Mouse (Mus musculus): Measurements from ENCODE around the gene Wwox. TPM values are rescaled to one million over a fixed set of nuclear protein-coding genes. Genes with fewer than 3 reads are reported as not detected.

Wwox gene
- polyA plus RNA-seq, 1 experiment from 2014 or later, result 12.9 TPM

- peaks cover 4% of the 10 kb centered on the region for H3K9me3 ChIP-seq (replicated peaks; ENCODE audit: control insufficient read depth, low read length)
- H3K27ac ChIP-seq (ENCODE audit: low read length), result no peak overlapping the region
- H3K27me3 ChIP-seq (ENCODE audit: control insufficient read depth, insufficient read depth, low read length), result no peaks in the 10 kb centered on the region
- H3K9ac ChIP-seq (ENCODE audit: low read length), result no peak overlapping the region
- H3K4me2 ChIP-seq (ENCODE audit: low read depth, low read length), result no peak overlapping the region
- no peaks in the 10 kb centered on the region for H3K36me3 ChIP-seq (ENCODE audit: control insufficient read depth, insufficient read depth, low read length)
- ATAC-seq (ENCODE audit: insufficient read depth, low FRiP score), result no peak
- 66% methylated on average over 5 of the region's 5 CpGs for WGBS
- no peak overlapping the region for H3K4me3 ChIP-seq (replicated peaks; ENCODE audit: low read length)
- no peaks in the 10 kb centered on the region for H3K4me1 ChIP-seq (ENCODE audit: control insufficient read depth, insufficient read depth, low read length)
Measured at GRCm38 (mm10) chr8:114594811-114595210, 155.4 kb downstream of the Wwox start.

- Histone ChIP-seq H3K9me3 (replicated peaks; ENCODE audit: control insufficient read depth, low read length) (peaks cover 4% of the 10 kb centered on the region), H3K4me3 (replicated peaks; ENCODE audit: low read length) (no peak overlapping the region), H3K4me1 (ENCODE audit: control insufficient read depth, insufficient read depth, low read length) (peaks cover 3% of the 10 kb centered on the region), H3K9ac (ENCODE audit: low read length) (no peak overlapping the region; the same call in 1 of the 2 replicates), H3K27me3 (ENCODE audit: control insufficient read depth, insufficient read depth, low read length) (no peaks in the 10 kb centered on the region), H3K4me2 (ENCODE audit: low read depth, low read length) (no peak overlapping the region), H3K36me3 (ENCODE audit: control insufficient read depth, insufficient read depth, low read length) (no peaks in the 10 kb centered on the region), H3K27ac (ENCODE audit: low read length) (no peak overlapping the region)
- 64% methylated on average over 10 of the region's 10 CpGs for WGBS
- no peak for ATAC-seq (ENCODE audit: insufficient read depth, low FRiP score)
Measured at GRCm38 (mm10) chr8:114599555-114599954, 160.1 kb downstream of the Wwox start.

- H3K4me2 ChIP-seq (ENCODE audit: low read depth, low read length), result no peak overlapping the region
- H3K9ac ChIP-seq (ENCODE audit: low read length), result no peak overlapping the region
- no peaks in the 10 kb centered on the region for H3K36me3 ChIP-seq (ENCODE audit: control insufficient read depth, insufficient read depth, low read length)
- no peak for ATAC-seq (ENCODE audit: insufficient read depth, low FRiP score)
- WGBS, result 79% methylated on average over 11 of the region's 11 CpGs
- H3K4me1 ChIP-seq (ENCODE audit: control insufficient read depth, insufficient read depth, low read length), result peaks cover 3% of the 10 kb centered on the region
- peaks cover 4% of the 10 kb centered on the region for H3K9me3 ChIP-seq (replicated peaks; ENCODE audit: control insufficient read depth, low read length)
- no peaks in the 10 kb centered on the region for H3K27me3 ChIP-seq (ENCODE audit: control insufficient read depth, insufficient read depth, low read length)
- no peak overlapping the region for H3K4me3 ChIP-seq (replicated peaks; ENCODE audit: low read length)
- no peak overlapping the region for H3K27ac ChIP-seq (ENCODE audit: low read length)
Measured at GRCm38 (mm10) chr8:114600196-114600595, 160.7 kb downstream of the Wwox start.

GRCm38 (mm10) chr8:114603046-114603445, 163.6 kb downstream of the Wwox start:
- 70% methylated on average over 3 of the region's 4 CpGs for WGBS
- Histone ChIP-seq H3K27ac (ENCODE audit: low read length) (no peak overlapping the region), H3K9me3 (replicated peaks; ENCODE audit: control insufficient read depth, low read length) (no peaks in the 10 kb centered on the region), H3K4me2 (ENCODE audit: low read depth, low read length) (no peak overlapping the region), H3K9ac (ENCODE audit: low read length) (no peak overlapping the region), H3K27me3 (ENCODE audit: control insufficient read depth, insufficient read depth, low read length) (no peaks in the 10 kb centered on the region), H3K36me3 (ENCODE audit: control insufficient read depth, insufficient read depth, low read length) (no peaks in the 10 kb centered on the region), H3K4me1 (ENCODE audit: control insufficient read depth, insufficient read depth, low read length) (peaks cover 3% of the 10 kb centered on the region), H3K4me3 (replicated peaks; ENCODE audit: low read length) (no peak overlapping the region)
- no peak for ATAC-seq (ENCODE audit: insufficient read depth, low FRiP score)

GRCm38 (mm10) chr8:114603561-114603960, 164.1 kb downstream of the Wwox start:
- H3K27me3 ChIP-seq (ENCODE audit: control insufficient read depth, insufficient read depth, low read length), result no peaks in the 10 kb centered on the region
- H3K4me3 ChIP-seq (replicated peaks; ENCODE audit: low read length), result no peak overlapping the region
- no peak for ATAC-seq (ENCODE audit: insufficient read depth, low FRiP score)
- H3K9me3 ChIP-seq (replicated peaks; ENCODE audit: control insufficient read depth, low read length), result no peaks in the 10 kb centered on the region
- H3K9ac ChIP-seq (ENCODE audit: low read length), result no peak overlapping the region
- no peak overlapping the region for H3K4me2 ChIP-seq (ENCODE audit: low read depth, low read length)
- no peak overlapping the region for H3K27ac ChIP-seq (ENCODE audit: low read length)
- H3K36me3 ChIP-seq (ENCODE audit: control insufficient read depth, insufficient read depth, low read length), result no peaks in the 10 kb centered on the region
- WGBS, result 50% methylated on average over 6 of the region's 6 CpGs
- H3K4me1 ChIP-seq (ENCODE audit: control insufficient read depth, insufficient read depth, low read length), result peaks cover 3% of the 10 kb centered on the region

- H3K27ac ChIP-seq (ENCODE audit: low read length), result no peak overlapping the region
- WGBS, result 41% methylated on average over 16 of the region's 16 CpGs
- H3K9me3 ChIP-seq (replicated peaks; ENCODE audit: control insufficient read depth, low read length), result no peaks in the 10 kb centered on the region
- H3K36me3 ChIP-seq (ENCODE audit: control insufficient read depth, insufficient read depth, low read length), result no peaks in the 10 kb centered on the region
- H3K4me1 ChIP-seq (ENCODE audit: control insufficient read depth, insufficient read depth, low read length), result peaks cover 3% of the 10 kb centered on the region
- no peak for ATAC-seq (ENCODE audit: insufficient read depth, low FRiP score)
- H3K4me2 ChIP-seq (ENCODE audit: low read depth, low read length), result no peak overlapping the region; the same call in 1 of the 2 replicates
- H3K27me3 ChIP-seq (ENCODE audit: control insufficient read depth, insufficient read depth, low read length), result no peaks in the 10 kb centered on the region
- H3K9ac ChIP-seq (ENCODE audit: low read length), result no peak overlapping the region
- no peak overlapping the region for H3K4me3 ChIP-seq (replicated peaks; ENCODE audit: low read length)
Measured at GRCm38 (mm10) chr8:114604315-114604714, 164.9 kb downstream of the Wwox start.

GRCm38 (mm10) chr8:114605651-114606050, 166.2 kb downstream of the Wwox start:
- peaks cover 3% of the 10 kb centered on the region for H3K4me1 ChIP-seq (ENCODE audit: control insufficient read depth, insufficient read depth, low read length)
- H3K36me3 ChIP-seq (ENCODE audit: control insufficient read depth, insufficient read depth, low read length), result no peaks in the 10 kb centered on the region
- 65% methylated on average over 2 of the region's 2 CpGs for WGBS
- no peak for ATAC-seq (ENCODE audit: insufficient read depth, low FRiP score)
- no peak overlapping the region for H3K4me3 ChIP-seq (replicated peaks; ENCODE audit: low read length)
- H3K27me3 ChIP-seq (ENCODE audit: control insufficient read depth, insufficient read depth, low read length), result no peaks in the 10 kb centered on the region
- no peaks in the 10 kb centered on the region for H3K9me3 ChIP-seq (replicated peaks; ENCODE audit: control insufficient read depth, low read length)
- no peak overlapping the region for H3K27ac ChIP-seq (ENCODE audit: low read length)
- no peak overlapping the region for H3K9ac ChIP-seq (ENCODE audit: low read length)
- no peak overlapping the region for H3K4me2 ChIP-seq (ENCODE audit: low read depth, low read length)

GRCm38 (mm10) chr8:114609330-114609729, 169.9 kb downstream of the Wwox start:
- no peaks in the 10 kb centered on the region for H3K4me1 ChIP-seq (ENCODE audit: control insufficient read depth, insufficient read depth, low read length)
- no peaks in the 10 kb centered on the region for H3K27me3 ChIP-seq (ENCODE audit: control insufficient read depth, insufficient read depth, low read length)
- no peaks in the 10 kb centered on the region for H3K9me3 ChIP-seq (replicated peaks; ENCODE audit: control insufficient read depth, low read length)
- H3K27ac ChIP-seq (ENCODE audit: low read length), result no peak overlapping the region
- no peak overlapping the region for H3K4me3 ChIP-seq (replicated peaks; ENCODE audit: low read length)
- ATAC-seq (ENCODE audit: insufficient read depth, low FRiP score), result no peak
- 91% methylated on average over 5 of the region's 5 CpGs for WGBS
- H3K4me2 ChIP-seq (ENCODE audit: low read depth, low read length), result no peak overlapping the region
- no peaks in the 10 kb centered on the region for H3K36me3 ChIP-seq (ENCODE audit: control insufficient read depth, insufficient read depth, low read length)
- H3K9ac ChIP-seq (ENCODE audit: low read length), result no peak overlapping the region

GRCm38 (mm10) chr8:114611075-114611474, 171.6 kb downstream of the Wwox start:
- Histone ChIP-seq H3K9ac (ENCODE audit: low read length) (no peak overlapping the region), H3K36me3 (ENCODE audit: control insufficient read depth, insufficient read depth, low read length) (no peaks in the 10 kb centered on the region), H3K4me1 (ENCODE audit: control insufficient read depth, insufficient read depth, low read length) (no peaks in the 10 kb centered on the region), H3K9me3 (replicated peaks; ENCODE audit: control insufficient read depth, low read length) (no peaks in the 10 kb centered on the region), H3K4me3 (replicated peaks; ENCODE audit: low read length) (no peak overlapping the region), H3K27me3 (ENCODE audit: control insufficient read depth, insufficient read depth, low read length) (no peaks in the 10 kb centered on the region), H3K27ac (ENCODE audit: low read length) (no peak overlapping the region), H3K4me2 (ENCODE audit: low read depth, low read length) (no peak overlapping the region)
- WGBS, result 45% methylated on average over 7 of the region's 7 CpGs
- no peak for ATAC-seq (ENCODE audit: insufficient read depth, low FRiP score)

- H3K36me3 ChIP-seq (ENCODE audit: control insufficient read depth, insufficient read depth, low read length), result no peaks in the 10 kb centered on the region
- no peak overlapping the region for H3K9ac ChIP-seq (ENCODE audit: low read length)
- WGBS, result 86% methylated on average over 3 of the region's 3 CpGs
- no peaks in the 10 kb centered on the region for H3K4me1 ChIP-seq (ENCODE audit: control insufficient read depth, insufficient read depth, low read length)
- H3K9me3 ChIP-seq (replicated peaks; ENCODE audit: control insufficient read depth, low read length), result no peaks in the 10 kb centered on the region
- no peak for ATAC-seq (ENCODE audit: insufficient read depth, low FRiP score)
- no peaks in the 10 kb centered on the region for H3K27me3 ChIP-seq (ENCODE audit: control insufficient read depth, insufficient read depth, low read length)
- H3K4me3 ChIP-seq (replicated peaks; ENCODE audit: low read length), result no peak overlapping the region
- H3K4me2 ChIP-seq (ENCODE audit: low read depth, low read length), result no peak overlapping the region
- H3K27ac ChIP-seq (ENCODE audit: low read length), result no peak overlapping the region
Measured at GRCm38 (mm10) chr8:114612091-114612490, 172.6 kb downstream of the Wwox start.

Data from stomach, embryonic 16.5 days (tissue).